Mouse (Mus musculus) neural tube, embryonic 12.5 days (tissue): ENCODE measurements at regions not wholly inside any gene's neighbourhood (a gene's known extent, or its start where the extent isn't known, plus 50 kb on each side); places are given as distances from the start of the nearest gene placed in this dataset.
A peak's percentile ranks its signal among the peaks of the same experiment; 100 is the strongest.

Experiments used
- ATAC-seq: fragments of 200-750 bp; cut with Nextera tagmentation; 2 replicates; pipeline ENCODE4 v1.8.0; 2017; ENCODE audit warnings: low read depth, mild to moderate bottlenecking, moderate TSS enrichment, moderate library complexity; ENCODE audit not compliant: low FRiP score
- H3K27ac ChIP-seq: fragments of 300-500 bp; sonication (generic); 2 replicates; pipeline ENCODE4 v1.5.1; 2016
- H3K27me3 ChIP-seq: fragments of 300-500 bp; sonication (generic); replicated peaks from 2 replicates; pipeline ENCODE4 v1.6.1; 2016; ENCODE audit warnings: mild to moderate bottlenecking
- H3K36me3 ChIP-seq: fragments of 300-500 bp; sonication (generic); 2 replicates; pipeline ENCODE4 v1.6.1; 2016; ENCODE audit warnings: mild to moderate bottlenecking
- H3K4me1 ChIP-seq: fragments of 300-500 bp; sonication (generic); 2 replicates; pipeline ENCODE4 v1.6.1; 2016
- H3K4me2 ChIP-seq: fragments of 300-500 bp; sonication (generic); replicated peaks from 2 replicates; pipeline ENCODE4 v1.6.1; 2016; ENCODE audit warnings: mild to moderate bottlenecking
- H3K4me3 ChIP-seq: fragments of 300-500 bp; sonication (generic); 2 replicates; pipeline ENCODE4 v1.5.1; 2016
- H3K9ac ChIP-seq: fragments of 300-500 bp; sonication (generic); 2 replicates; pipeline ENCODE4 v1.6.1; 2016; ENCODE audit warnings: mild to moderate bottlenecking
- H3K9me3 ChIP-seq: fragments of 300-500 bp; sonication (generic); 2 replicates; pipeline ENCODE4 v1.6.1; 2016; ENCODE audit warnings: mild to moderate bottlenecking
- WGBS: fragments of 180-500 bp; shearing (Covaris S2); methylation state at CpG from one replicate; pipeline ENCODE4 v1.1.7; 2016; 5-methylcytosine and 5-hydroxymethylcytosine counted together

DNA sequence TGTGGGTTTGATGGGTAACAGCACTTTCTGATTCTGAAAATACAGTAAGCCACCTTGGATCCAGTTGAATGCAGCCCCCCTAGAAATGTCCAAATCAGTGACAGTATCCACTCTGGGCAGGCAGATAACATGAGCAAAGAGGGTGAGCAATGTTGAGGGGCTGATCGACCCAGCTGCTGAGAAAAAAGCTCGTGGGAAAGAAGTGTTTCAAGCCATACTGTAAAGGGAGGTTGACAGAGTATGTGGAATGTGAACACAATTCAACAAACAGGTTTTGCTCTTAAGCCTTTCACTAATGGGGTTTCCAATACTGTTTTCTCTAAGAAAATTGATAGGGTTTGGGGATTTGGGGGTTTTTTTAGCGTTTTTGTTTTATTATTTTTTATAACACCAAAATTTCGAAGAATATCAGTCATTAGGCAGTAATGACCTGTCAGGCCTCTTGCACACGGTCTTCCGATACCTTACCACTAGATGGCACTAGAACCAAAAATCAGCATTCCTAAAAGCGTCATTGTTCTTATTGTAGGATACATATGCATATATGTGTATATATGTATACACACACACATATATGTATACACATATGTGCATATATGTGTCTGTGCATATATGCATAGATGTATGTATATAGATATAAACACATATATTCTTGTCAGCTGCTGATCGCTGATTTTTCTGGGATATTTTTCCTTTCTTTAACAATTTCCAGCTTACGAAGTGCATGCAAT lies 237.5 kb upstream of the Gpc5 start:
- Histone ChIP-seq H3K9me3 (no peaks in the 10 kb centered on the region), H3K9ac (no peak overlapping the region), H3K4me3 (no peak overlapping the region), H3K4me2 (no peak overlapping the region), H3K27ac (no peak overlapping the region), H3K4me1 (peaks cover 11% of the 10 kb centered on the region), H3K27me3 (no peaks in the 10 kb centered on the region), H3K36me3 (no peaks in the 10 kb centered on the region)
- 25% methylated on average over 9 of the region's 9 CpGs for WGBS
- ATAC-seq = peak; percentile 68

DNA sequence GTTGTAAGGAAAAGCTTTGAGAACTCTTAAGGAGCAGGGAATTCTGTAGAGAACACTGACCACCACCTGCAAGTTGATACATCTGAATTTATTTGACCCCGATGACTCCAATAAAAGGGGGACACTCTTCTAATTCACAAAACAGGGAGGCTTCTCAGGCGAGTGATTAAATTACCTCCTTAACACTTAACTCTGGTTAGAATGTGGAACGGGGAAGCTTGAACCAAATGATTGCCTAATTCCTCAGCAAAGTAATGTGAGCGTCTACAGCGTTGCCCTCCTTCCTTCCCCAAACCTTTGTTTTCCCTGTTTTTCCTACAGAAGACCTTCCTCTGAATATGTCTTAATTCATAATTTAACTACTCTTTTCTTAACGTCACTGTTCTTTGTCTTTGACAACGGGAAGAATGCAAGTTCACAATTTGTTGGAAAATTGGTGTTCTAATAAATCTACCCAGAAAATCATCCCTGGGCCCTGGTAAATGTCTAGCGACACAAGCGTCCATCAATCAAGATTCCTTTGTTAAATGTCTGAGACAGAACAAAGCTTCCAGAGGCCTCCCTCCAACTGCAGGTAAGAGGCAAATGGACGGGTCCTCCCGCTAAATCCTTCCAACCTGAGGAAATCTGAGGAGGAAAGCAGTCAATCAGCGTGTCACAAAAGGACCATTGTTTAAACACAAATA lies 236.8 kb upstream of the Gpc5 start:
- 7% methylated on average over 12 of the region's 12 CpGs for WGBS
- Histone ChIP-seq H3K27ac (no peak overlapping the region), H3K9me3 (no peaks in the 10 kb centered on the region), H3K4me3 (no peak overlapping the region), H3K9ac (0 out of 2 replicates have a peak overlapping the region, but pooled peaks have one; percentile 35), H3K27me3 (no peaks in the 10 kb centered on the region), H3K4me2 (peak overlapping the region; percentile 32), H3K36me3 (no peaks in the 10 kb centered on the region), H3K4me1 (peaks cover 11% of the 10 kb centered on the region)
- peak; percentile 61 for ATAC-seq

DNA sequence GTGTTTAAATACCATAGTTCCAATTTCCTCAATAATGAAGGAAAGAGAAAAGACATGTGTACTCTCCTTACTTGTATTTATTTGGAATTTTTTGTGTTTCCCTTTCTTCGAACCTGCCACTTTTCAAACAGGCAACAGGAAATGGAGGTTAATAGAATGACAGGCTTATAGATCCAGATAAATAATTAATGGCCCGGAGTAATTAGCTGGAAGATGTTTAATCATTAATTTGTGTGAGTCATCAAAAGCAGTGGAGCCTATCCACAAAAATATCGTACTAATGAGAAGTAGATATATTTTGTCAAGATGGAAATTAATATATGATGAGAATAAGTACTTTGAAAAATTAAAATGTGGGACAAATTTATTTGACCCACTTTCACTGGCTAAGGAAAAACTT lies 236.3 kb upstream of the Gpc5 start:
- H3K4me3 ChIP-seq = no peak overlapping the region
- no peaks in the 10 kb centered on the region for H3K9me3 ChIP-seq
- H3K4me2 ChIP-seq = peak overlapping the region; percentile 32; the same call in 1 of the 2 replicates
- H3K4me1 ChIP-seq = peaks cover 11% of the 10 kb centered on the region
- WGBS = 20% methylated on average over 3 of the region's 3 CpGs
- no peak for ATAC-seq
- no peak overlapping the region for H3K9ac ChIP-seq
- no peak overlapping the region for H3K27ac ChIP-seq
- H3K36me3 ChIP-seq = no peaks in the 10 kb centered on the region
- no peaks in the 10 kb centered on the region for H3K27me3 ChIP-seq

DNA sequence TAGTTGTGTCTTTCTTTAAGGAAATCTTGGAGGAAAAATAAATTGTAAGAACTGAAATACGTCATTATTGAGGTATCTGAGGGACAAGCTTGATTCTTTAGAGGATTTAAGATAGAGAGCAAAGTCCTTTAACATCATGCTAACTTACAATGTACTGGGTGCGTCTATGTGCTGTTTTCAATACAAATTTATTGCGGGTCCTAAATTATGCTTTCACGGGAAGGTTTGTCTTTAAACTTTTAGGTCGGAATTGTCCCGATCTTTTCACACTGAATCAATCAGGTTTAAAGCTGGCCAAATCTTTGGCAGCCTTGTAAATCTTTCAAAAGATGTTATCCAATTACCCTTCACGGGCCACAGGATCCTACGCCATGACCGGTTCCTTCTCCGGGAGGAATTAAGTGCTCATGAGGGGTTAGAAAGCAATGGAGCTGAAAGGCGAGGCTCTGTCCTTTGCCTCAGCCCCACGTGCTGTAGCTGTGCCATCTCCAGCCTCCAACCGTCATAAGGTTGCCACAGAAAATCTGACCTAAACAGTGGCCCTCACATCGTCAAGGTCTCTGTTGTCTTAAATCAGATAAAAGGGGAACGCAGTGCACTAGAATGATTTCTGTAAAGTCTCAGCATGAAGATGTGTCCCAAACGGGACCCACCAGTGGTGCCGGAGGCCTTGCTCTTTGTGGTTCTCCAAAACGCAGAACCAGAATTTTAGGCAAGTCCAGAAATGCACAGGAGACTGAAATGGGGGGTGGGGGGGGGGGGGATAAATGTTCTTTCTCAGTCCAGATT lies 235.6 kb upstream of the Gpc5 start:
- 0 out of 2 replicates have a peak, but pooled peaks have one; percentile 60 for ATAC-seq
- H3K4me2 ChIP-seq = peak overlapping the region; percentile 42
- H3K27ac ChIP-seq = no peak overlapping the region

DNA sequence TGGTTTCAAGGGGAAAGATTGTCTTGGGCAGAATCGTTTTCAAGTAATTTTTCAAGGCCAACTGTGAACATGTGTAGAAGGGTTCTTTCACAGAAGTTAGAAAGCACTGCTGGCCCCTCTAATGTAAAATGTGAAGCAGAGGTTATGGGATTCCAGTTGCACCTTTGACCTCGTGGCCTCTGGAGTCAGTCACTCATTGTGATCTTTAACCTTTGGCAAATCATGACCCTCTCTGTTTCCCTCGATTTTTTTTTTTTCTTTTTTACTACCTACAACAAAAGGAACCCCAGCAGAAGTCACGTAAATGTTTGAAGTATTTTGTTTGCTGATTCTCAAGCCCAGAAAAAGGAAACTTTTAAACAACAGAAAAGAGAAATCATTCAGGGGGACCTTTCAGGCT lies 234.8 kb upstream of the Gpc5 start:
- 5% methylated on average over 4 of the region's 4 CpGs for WGBS
- no peak overlapping the region for H3K9ac ChIP-seq
- no peaks in the 10 kb centered on the region for H3K27me3 ChIP-seq
- H3K4me3 ChIP-seq = no peak overlapping the region
- no peak for ATAC-seq
- no peaks in the 10 kb centered on the region for H3K36me3 ChIP-seq
- no peak overlapping the region for H3K27ac ChIP-seq
- H3K4me1 ChIP-seq = peaks cover 11% of the 10 kb centered on the region
- H3K4me2 ChIP-seq = no peak overlapping the region
- no peaks in the 10 kb centered on the region for H3K9me3 ChIP-seq

More for the DNA sequence above, 235.6 kb upstream of the Gpc5 start:
- H3K27me3 ChIP-seq = no peaks in the 10 kb centered on the region
- H3K9ac ChIP-seq = no peak overlapping the region
- no peaks in the 10 kb centered on the region for H3K9me3 ChIP-seq
- H3K4me3 ChIP-seq = no peak overlapping the region
- 10% methylated on average over 18 of the region's 18 CpGs for WGBS
- H3K4me1 ChIP-seq = peaks cover 11% of the 10 kb centered on the region
- H3K36me3 ChIP-seq = no peaks in the 10 kb centered on the region

DNA sequence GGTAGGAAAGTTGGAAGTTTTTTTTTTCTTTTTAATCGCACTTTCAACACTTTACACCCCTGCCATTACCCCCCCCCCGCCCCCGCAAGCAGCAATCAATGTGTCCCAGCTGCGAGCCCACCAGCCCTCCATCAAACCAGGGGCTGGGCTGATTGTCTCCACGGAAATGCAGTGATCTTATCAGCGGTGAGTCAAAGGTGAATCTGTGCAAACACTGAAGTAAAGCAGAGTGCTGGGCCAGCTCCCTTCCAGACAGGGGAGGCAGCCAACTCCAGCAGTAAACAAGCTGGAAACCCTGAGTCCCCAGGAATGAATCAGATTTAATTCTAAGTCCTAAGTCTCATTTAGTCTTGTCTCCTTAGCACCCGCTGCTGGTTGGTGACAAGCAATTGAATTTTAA lies 234.3 kb upstream of the Gpc5 start:
- Histone ChIP-seq H3K4me1 (peaks cover 11% of the 10 kb centered on the region), H3K27ac (no peak overlapping the region), H3K4me3 (no peak overlapping the region), H3K4me2 (no peak overlapping the region), H3K9ac (no peak overlapping the region), H3K27me3 (no peaks in the 10 kb centered on the region), H3K9me3 (no peaks in the 10 kb centered on the region), H3K36me3 (no peaks in the 10 kb centered on the region)
- WGBS = 3% methylated on average over 7 of the region's 7 CpGs
- ATAC-seq = no peak

DNA sequence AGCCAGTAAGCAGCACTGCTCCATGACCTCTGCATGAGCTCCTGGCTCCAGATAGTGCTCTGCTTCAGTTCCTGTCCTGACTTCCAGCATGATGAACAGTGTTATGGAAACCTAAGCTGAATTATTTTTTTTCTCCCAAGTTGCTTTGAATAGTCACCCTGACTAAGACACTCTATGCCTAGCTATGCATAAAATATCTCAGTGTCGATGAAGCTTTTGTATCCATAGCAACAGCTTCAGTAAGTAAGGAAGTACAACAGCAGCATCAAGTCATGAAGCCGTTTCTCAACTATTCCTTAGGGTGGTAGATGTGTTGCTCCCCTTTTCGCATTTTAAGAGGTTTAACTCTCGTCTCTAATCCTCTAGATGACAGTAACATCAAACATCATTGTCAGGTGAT lies 228.4 kb upstream of the Gpc5 start:
- no peak overlapping the region for H3K4me2 ChIP-seq
- H3K4me3 ChIP-seq = no peak overlapping the region
- no peaks in the 10 kb centered on the region for H3K4me1 ChIP-seq
- WGBS = 76% methylated on average over 4 of the region's 4 CpGs
- no peaks in the 10 kb centered on the region for H3K9me3 ChIP-seq
- H3K27ac ChIP-seq = no peak overlapping the region
- H3K36me3 ChIP-seq = no peaks in the 10 kb centered on the region
- no peaks in the 10 kb centered on the region for H3K27me3 ChIP-seq
- ATAC-seq = no peak
- H3K9ac ChIP-seq = no peak overlapping the region

DNA sequence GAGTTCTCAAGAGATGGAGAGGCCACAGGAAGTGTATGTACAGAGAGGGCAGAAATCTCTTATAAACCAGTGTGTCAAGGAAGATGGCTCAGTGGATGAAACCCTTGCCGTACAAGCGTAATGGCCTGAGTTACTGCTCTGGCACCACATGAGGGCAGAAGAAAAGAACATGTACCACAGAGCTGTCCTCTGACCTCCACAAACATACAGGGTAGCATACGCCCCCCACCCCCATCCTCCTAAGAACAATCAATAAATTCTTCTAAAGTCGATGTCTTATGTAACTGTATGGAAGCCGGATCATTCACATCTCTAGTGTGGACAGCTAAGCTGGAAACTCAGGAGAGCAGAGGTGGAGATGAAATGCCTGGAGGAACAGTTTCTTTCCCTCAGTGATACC lies 227.9 kb upstream of the Gpc5 start:
- Histone ChIP-seq H3K36me3 (no peaks in the 10 kb centered on the region), H3K9me3 (no peaks in the 10 kb centered on the region), H3K4me2 (no peak overlapping the region), H3K27ac (no peak overlapping the region), H3K4me3 (no peak overlapping the region), H3K9ac (no peak overlapping the region), H3K27me3 (no peaks in the 10 kb centered on the region), H3K4me1 (no peaks in the 10 kb centered on the region)
- ATAC-seq = no peak
- 96% methylated on average over 5 of the region's 5 CpGs for WGBS

DNA sequence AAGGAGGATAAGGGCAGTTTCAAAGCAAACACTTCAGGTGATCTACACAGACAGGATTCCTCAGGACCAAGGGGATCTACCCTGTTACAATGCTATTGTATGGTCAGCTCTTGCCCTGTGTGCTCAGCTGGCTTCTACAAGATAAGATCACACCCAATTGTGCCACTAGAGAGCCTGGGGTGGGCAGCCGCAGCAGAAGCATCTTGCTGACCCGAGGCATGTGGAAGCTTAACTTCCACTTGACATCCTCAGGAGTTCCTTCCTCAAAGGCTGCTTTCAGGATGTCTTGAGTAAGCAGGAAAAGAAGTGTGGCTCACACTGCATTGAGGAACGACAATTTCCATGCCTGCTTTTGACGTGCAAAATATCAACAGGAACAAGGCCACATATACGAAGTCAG lies 222.8 kb upstream of the Gpc5 start:
- Histone ChIP-seq H3K27ac (no peak overlapping the region), H3K9ac (no peak overlapping the region)

DNA sequence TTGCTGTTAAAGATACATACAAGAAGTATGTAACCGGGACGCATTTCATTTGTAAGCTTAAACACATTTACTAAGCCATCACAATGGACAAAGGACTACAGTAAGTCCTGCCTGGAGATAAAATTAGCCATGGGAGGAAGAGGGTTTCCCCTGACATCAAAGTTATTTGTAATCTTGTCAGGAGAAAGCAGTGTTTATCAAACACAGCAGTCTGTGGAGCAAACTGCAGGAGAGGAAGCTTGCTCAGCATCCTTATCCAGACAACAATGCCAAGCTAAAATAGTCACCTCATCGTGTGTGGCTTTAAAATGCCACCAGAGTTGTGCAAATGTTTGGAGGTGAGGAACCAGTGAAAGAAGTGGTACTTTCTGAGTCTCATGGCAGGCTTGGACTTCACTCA lies 216.9 kb upstream of the Gpc5 start:
- Histone ChIP-seq H3K9ac (no peak overlapping the region), H3K9me3 (no peaks in the 10 kb centered on the region), H3K4me2 (no peak overlapping the region), H3K27me3 (no peaks in the 10 kb centered on the region), H3K4me3 (no peak overlapping the region), H3K27ac (no peak overlapping the region), H3K4me1 (0 out of 2 replicates have a peak, but pooled peaks cover 5% of the 10 kb centered on the region), H3K36me3 (no peaks in the 10 kb centered on the region)
- 49% methylated on average over 3 of the region's 3 CpGs for WGBS
- no peak for ATAC-seq

More for the DNA sequence above, 222.8 kb upstream of the Gpc5 start:
- ATAC-seq = no peak
- H3K36me3 ChIP-seq = no peaks in the 10 kb centered on the region
- H3K4me1 ChIP-seq = no peaks in the 10 kb centered on the region
- H3K4me2 ChIP-seq = no peak overlapping the region
- H3K4me3 ChIP-seq = no peak overlapping the region
- H3K27me3 ChIP-seq = no peaks in the 10 kb centered on the region
- 59% methylated on average over 5 of the region's 5 CpGs for WGBS
- H3K9me3 ChIP-seq = no peaks in the 10 kb centered on the region

DNA sequence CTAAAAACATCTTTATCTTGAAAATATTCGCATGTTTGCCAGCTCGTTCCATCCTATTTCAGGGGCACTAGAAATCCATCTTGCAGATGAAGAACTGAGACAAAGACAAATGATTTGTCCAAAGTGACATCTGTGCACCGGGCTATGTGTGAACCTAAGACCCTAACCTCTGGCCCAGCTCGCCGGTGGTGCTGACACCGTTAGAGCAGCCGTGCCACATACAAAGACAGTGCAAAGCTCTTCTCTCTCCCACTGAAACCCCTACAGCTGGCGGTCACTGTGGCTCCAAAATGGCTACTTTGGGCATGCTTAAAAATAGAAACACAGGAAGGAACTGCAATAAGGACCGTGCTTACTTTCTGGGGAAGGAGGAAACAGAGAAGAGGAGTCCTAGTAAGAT lies 215.6 kb upstream of the Gpc5 start:
- H3K4me2 ChIP-seq = no peak overlapping the region
- H3K27ac ChIP-seq = no peak overlapping the region
- H3K9me3 ChIP-seq = no peaks in the 10 kb centered on the region
- no peaks in the 10 kb centered on the region for H3K27me3 ChIP-seq
- 43% methylated on average over 9 of the region's 9 CpGs for WGBS
- no peak overlapping the region for H3K9ac ChIP-seq
- no peak for ATAC-seq
- 0 out of 2 replicates have a peak, but pooled peaks cover 5% of the 10 kb centered on the region for H3K4me1 ChIP-seq
- no peaks in the 10 kb centered on the region for H3K36me3 ChIP-seq
- H3K4me3 ChIP-seq = no peak overlapping the region

DNA sequence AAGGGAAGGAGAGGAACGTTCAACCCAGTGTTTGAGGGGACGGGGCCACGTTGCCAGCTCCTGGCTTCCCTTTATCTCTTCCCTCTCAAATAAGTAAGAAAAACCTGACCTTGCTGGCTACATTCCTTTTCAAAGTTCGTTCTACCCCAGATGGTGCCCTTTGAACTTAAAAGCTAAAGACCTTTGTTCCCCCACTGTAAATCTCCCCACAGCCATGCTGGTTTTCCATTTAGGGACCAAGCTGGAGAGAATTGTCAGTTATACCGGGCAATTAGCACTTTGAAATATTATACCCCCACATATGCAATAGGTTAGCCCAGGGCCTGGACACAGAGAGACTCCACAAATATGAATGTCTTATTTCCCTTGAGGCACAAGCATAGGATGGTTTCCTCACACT lies 214.5 kb upstream of the Gpc5 start:
- WGBS = 8% methylated on average over 5 of the region's 5 CpGs
- ATAC-seq = no peak; the same call in 1 of the 2 replicates
- Histone ChIP-seq H3K4me1 (0 out of 2 replicates have a peak, but pooled peaks cover 5% of the 10 kb centered on the region), H3K9ac (no peak overlapping the region), H3K36me3 (no peaks in the 10 kb centered on the region), H3K4me3 (no peak overlapping the region), H3K9me3 (no peaks in the 10 kb centered on the region), H3K27me3 (no peaks in the 10 kb centered on the region), H3K4me2 (no peak overlapping the region), H3K27ac (no peak overlapping the region)
